Mouse (Mus musculus) cerebellum, adult 9-11 months (tissue): ENCODE data around the gene Aqp1.

Experiments used
- DNase-seq: peaks from one replicate; pipeline ENCODE4 v3.0.0; 2022

Gene Aqp1

GRCm38 (mm10) chr6:55362663-55363062 lies 26.4 kb downstream of the Aqp1 start:
- DNase-seq, result no peak

- DNase-seq, result no peak
These were observed 30.9 kb downstream of the Aqp1 start for GRCm38 (mm10) chr6:55367126-55367525.

DNA sequence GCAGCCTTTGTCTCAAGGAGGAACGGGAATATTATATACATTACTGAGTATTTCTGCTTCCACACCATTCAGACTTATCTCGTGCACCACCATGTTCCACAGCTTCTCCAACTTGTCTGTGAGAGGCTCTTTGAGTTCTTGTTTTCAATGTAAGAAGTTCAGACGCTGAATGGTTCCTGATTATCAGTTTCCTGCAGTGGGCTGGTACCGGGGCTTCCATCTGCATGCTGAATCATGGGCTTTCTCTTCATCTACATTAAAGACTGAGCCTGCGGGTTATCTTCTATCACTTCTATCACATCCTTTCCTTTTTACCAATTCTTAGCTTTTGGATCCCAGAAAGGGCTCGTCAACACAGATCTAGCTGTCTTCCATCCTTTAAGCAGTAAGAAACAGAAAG lies 34.6 kb downstream of the Aqp1 start:
- no peak for DNase-seq

DNA sequence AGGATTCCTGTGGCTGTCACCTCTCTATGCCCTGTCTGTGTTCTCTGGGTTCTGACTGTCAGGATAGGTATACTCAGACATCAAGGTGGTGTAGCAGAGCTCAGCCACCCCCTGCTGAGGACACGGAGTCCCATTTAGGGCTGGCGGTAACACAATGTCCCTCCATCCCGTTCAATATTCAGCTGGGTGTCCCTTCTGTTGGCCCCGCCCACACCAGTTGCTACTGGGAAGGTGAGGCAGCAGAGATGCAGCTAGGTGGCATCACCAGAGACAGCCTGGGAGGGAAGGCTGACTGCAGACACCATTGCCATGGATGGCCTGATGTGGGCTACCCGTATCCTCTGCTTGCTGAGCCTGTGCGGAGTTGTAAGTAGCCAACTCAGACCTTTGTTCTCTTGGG lies 39.8 kb downstream of the Aqp1 start, which contains the start of gene Ghrhr:
Gene Ghrhr, plus strand, starts transcription at position 220 of the 400 bp plus-strand sequence.
- DNase-seq, result no peak

GRCm38 (mm10) chr6:55376511-55376910 lies 40.3 kb downstream of the Aqp1 start:
- DNase-seq, result no peak

DNA sequence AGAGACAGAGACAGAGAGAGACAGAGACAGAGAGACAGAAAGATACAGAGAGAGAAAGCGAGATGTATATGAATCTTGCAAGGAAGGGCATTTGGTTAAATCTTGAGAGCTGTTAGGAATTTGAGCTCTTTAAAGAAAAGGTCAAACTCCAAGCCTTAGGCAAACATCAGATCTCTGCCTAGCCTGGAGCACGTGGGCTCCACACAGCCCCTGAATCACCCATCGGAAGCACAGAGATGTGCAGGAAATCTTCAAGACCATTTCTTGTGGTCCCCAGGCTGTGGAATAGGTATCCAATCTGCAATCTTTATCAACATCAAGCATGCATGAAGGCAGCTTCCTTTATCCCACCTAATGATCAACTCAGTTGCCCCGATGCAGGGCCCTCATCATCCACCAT lies 41.2 kb downstream of the Aqp1 start:
- no peak for DNase-seq

DNA sequence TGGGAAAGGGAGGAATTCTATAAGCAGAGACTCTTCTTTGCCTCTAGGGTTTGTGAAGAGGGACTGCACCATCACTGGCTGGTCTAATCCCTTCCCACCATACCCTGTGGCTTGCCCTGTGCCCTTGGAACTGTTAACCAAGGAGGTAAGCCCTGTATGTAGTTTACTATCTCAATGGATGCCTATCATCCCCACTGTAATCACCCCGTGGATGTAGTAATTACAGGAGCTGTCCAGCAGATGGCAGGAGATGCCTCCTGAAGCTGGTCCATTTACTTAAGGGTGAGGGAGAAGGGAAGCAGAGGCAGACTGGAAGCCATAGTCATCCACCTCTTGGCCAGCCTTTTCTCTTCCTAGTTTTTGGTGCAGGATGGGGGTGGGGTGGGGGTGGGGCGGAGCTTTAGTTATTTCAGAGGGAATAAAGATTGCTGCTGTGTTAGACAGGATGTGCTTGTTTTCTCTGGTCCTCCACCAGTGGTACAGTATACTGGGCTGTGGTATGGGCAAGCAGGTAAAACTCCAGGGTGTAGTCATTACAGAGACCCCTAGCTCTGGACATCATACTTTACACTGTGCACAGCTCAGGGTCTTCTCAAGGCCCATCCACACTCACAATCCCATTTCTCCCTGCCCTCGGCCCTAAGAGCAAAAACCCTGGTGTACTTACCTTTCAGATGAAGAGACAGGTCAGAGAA lies 43.6 kb downstream of the Aqp1 start:
- DNase-seq, result no peak

- no peak for DNase-seq
These were observed 45.7 kb downstream of the Aqp1 start for GRCm38 (mm10) chr6:55381966-55382365.

DNA sequence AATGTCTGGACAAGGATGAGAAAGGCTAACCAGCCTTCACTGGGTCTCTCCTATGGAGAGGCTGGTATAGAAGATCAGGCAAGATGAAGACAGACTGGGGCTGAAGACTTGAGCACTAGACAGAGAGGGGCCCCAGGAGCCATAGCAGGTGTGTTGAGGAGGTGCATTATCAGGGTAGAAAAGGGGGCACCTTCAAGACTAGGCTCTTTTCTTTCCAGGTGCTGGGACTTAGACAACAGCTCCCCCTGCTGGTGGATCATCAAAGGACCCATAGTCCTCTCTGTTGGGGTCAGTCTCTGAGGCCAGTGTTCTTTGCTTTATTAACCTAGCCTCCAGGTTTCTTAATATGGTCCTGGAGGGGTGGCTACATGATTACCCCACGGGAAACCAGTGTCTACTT lies 47.7 kb downstream of the Aqp1 start:
- DNase-seq, result no peak

DNA sequence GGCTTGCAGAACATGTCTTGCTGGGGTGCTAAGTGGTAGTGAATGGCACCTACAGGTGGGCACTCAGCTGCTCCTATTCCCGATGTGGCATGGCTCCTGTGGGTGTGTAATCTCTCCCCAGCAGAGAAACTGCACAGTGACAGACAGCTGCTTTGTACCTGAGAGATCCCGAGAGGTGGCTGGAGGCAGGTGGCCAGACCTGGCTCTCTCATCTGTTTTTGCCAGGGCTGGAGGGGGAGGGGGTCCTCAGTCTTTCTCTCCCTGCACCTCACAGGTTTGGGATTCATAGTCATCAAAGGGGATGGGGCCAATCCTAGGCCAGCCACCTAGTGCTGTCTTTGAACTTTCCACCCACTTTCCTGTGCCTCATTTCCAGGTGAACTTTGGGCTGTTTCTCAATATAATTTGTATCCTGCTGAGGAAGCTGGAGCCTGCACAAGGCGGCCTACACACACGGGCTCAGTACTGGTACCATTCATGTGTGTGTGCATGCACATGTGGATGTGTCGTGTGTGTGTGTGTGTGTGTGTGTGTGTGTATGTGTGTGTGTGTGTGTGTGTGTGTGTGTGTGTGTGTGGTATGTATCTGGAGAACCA lies 48.2 kb downstream of the Aqp1 start:
- no peak for DNase-seq

DNA sequence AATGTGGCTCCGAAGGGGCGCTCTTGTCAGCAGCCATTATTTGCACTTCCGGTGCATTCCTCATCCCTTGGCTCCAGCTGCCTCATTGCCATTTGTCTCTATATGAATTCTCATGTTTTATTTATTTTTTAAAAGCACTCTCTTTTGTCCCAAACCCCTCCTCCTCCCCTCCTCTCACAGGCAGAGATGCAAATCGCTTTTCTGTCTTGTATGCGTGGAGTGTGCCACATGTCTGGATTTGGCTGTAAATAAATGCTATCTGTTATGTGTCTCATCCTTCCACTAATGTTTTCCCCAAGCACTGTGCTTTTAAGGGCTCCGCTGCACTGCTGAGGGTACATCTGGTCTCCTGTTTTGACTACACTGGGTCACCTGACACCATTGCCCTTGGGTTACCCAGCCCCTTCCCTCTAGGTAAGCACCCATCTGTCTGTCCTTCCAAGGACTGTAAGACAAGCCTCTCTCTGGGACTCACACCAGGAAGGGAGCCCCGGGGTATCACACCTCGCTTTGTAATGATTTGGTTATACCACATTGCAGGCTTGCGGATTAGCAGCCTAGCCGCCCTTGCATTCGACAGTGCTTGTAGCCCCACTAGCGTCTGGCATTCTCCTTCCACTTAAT lies 52.4 kb downstream of the Aqp1 start:
- no peak for DNase-seq

DNA sequence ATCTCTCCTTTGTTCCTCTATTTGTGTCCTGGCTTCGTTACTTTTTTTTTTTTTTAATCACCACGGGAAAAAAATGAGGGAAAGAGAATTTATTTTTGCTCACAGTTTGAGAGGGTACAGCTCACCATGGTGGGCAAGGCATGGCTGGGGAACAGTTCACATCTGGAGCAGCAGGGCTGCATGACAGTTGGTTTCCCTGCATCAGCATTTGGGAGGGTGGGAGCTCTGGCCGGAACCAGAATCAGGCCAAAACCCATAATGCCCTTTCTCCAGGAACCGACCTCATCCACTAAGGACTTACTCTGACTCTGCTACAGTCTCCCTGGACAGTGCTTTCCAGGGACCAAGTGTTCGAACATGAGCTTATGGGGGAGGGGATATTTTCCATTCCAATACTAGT lies 53.1 kb downstream of the Aqp1 start:
- DNase-seq, result no peak

GRCm38 (mm10) chr6:55391814-55392213 lies 55.6 kb downstream of the Aqp1 start:
- DNase-seq, result no peak

DNA sequence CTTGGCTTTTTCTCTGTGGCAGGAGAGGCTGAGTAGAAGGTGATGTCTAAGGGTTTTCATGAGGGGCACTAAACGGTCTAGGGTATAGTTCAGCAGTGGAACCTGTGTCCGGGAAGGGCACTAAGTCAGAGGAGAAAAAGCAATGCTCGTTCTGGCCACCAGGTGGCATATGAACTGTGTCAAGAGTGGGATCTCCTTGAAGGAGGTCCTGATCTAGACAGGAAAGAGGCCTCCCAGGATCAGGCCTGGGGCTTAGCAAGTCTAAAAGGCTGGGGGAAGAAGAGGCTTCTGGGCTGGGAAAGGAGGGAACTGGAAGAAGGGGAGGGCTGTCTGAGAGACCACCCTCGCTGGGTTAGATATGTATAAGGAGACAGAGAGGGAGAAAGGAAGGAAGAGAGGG lies 56.2 kb downstream of the Aqp1 start:
- peak; percentile 74 for DNase-seq

- peak; percentile 92 for DNase-seq
These were observed 58.6 kb downstream of the Aqp1 start for GRCm38 (mm10) chr6:55394854-55395253.

- peak; percentile 68 for DNase-seq
These were observed 59.9 kb downstream of the Aqp1 start for GRCm38 (mm10) chr6:55396176-55396575.

DNA sequence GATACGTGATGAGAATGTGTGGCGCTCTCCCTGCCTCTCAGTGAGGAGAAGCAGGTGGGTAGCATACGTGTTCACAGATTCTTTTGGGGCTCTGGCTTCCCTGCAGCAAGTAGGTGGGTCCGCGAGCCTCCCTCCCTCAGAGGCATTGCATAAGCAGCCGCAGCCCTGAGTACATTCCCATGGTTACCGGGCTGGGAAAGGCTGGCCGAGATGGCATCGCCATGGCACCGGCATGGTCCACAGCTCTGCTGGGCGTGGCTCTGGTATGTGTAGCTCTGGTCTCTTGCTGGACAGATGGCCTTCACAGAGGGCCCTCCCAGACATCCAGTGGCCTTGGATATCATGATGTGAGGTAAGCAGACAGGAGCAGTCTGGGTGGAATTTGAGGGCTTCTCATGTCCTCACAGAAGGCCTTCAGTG lies 60.4 kb downstream of the Aqp1 start:
- DNase-seq, result peak; percentile 87
